Mouse (Mus musculus) lung, postnatal 0 days (tissue): Measurements from ENCODE around the gene Ankrd44.

ENCODE experiments used
- CTCF ChIP-seq: IDR thresholded peaks from 2 replicates; pipeline ENCODE4 v1.5.1; 2016; ENCODE audit warnings: antibody characterized with exemption, mild to moderate bottlenecking
- EP300 ChIP-seq: IDR thresholded peaks from 2 replicates; pipeline ENCODE4 v1.6.1; 2016; ENCODE audit warnings: antibody characterized with exemption, mild to moderate bottlenecking, control low read depth

DNA sequence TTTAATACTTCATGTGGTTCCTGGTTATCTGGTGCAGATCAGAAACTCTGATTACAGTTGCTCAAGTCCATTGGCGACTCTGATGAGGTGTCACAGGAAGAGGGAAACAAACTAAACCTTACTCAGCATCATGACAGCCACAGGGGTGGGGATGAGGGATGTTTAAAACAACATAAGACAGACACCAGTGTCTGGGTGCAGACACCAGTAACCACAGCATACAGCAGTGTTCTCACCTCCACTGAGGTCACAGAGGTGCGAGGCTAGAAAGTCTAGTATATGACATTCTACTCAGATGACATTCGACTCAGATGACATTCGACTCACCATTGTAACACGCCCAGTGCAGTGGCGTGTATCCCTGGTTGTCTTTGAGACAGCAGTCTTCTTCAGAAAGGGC, 265.5 kb downstream of the Ankrd44 start:
- no peak for TF ChIP-seq CTCF
- TF ChIP-seq EP300: no peak
